Mouse (Mus musculus): ENCODE measurements around the gene Ahnak2. TPM values are rescaled to one million over a fixed set of nuclear protein-coding genes. Genes with fewer than 3 reads are reported as not detected.

The Ahnak2 gene
- total RNA-seq, 2 experiments from 2014 or later: 9.4 to 13.5 TPM

DNA sequence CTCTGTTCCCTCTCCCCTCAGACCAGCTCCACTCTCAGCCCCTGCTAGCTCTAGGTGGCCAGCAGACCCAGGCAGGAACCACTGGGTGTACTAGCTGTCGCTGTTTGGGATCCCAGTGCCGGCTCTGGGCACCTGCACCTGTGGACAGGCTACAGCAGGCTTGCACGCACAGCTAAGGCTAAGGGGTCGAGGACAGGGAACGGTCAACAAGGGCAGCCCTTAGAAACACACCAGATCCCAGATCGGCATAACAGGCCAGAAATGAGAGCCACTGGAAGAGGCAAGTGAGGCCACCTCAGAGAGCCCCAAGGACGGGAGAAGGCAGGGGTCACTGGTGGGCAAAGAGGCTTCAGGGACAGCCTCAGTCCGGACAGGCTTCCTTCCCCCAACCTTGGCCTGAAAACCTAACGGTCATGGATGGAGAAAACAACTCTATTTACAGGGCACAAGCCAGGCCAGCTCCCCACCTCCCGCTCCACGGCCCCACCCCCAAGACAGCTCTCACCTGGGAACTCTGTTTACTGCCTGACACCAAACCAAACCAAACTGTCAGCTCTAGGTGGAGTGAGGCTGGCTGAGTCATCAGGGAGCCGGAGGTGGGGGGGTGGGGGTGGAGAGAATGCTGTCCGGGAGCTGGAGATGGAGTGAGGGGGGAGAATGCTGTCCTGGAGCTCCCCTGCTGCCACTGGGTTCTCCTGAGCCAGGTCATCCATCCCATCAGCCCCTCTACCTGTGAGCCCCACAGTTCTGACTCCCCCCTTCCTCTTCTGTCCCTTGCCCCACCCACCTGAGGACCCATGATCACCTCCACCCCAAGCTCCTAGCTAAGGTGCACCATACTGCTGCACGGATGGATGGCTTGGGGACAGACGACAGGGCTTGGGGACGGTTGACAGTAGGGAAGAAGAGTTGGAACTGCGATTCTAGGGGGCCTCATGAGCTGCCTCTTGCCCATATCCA lies 5.6 kb downstream of the Ahnak2 start:
- DNase-seq: no peak

DNA sequence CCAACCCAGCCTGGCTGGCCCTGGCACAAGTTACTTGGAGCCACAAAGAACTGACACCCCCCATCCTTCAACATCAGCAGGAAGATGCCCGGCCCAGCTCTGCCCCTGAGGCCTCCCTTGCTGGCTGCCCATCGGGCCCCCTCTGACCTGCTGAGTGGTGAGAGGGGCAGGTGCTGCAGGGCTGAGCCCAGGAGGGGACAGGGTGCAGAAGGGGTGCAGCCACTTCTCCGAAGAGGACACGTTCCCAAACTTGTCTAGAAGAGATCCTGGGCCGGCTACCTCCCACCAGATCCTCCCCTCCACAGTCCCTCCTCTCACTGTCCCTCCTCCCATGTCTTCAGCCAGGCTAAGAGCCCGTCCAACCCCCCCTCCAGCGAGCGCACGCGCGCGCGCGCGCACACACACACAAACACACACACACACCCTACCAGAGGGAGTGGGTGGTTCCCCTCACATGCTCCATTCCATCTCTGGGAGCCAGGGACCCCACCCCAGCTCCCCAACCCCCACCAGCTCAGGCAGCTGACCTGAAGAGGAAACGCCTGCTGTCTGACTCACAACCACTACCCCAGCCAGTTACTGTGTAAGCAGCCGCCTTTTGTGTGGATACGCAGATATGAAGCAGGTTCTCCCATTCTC lies 6.9 kb downstream of the Ahnak2 start:
- DNase-seq: no peak

DNA sequence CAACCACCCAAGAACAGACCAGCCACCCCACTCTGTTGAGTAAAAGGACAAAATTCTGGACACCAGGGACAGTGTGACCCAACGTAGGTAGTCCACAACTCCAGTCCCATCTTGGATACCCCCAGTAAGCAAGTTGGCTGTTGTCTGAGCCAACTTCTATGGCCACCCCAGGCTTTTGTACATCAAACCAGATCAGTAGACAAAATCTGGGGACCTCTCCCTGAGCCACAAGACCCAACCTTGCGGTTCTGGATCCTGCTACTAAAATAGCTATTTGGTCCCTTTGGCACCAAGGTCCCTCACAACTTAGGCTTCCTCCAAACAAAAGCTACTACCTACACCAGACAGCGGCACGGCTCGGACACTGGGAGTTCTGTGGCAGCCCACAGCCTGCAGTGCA lies 7.5 kb downstream of the Ahnak2 start:
- DNase-seq: no peak

DNA sequence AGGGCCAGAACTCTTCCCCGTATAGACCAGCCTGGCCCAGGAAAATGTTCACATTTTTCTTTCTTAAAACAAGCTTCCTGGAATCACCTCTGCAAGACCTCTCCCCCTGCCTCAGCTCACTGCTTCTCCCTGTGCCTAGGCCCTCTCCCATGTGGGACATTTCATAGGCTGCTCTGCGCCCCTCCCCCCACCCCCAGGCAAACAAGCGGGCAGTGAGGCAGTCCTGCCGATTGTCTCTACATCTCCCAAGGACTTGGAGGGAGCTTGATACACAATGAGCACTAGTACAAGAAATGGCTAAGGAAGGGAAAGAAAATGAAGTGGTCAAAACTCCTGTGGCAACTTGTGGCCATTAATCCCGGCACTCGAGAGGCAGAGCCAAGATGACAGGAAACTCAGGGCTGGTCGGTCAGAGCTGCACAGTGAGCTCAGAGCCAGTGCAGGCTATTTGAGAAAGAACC lies 8.1 kb downstream of the Ahnak2 start:
- DNase-seq: no peak

DNA sequence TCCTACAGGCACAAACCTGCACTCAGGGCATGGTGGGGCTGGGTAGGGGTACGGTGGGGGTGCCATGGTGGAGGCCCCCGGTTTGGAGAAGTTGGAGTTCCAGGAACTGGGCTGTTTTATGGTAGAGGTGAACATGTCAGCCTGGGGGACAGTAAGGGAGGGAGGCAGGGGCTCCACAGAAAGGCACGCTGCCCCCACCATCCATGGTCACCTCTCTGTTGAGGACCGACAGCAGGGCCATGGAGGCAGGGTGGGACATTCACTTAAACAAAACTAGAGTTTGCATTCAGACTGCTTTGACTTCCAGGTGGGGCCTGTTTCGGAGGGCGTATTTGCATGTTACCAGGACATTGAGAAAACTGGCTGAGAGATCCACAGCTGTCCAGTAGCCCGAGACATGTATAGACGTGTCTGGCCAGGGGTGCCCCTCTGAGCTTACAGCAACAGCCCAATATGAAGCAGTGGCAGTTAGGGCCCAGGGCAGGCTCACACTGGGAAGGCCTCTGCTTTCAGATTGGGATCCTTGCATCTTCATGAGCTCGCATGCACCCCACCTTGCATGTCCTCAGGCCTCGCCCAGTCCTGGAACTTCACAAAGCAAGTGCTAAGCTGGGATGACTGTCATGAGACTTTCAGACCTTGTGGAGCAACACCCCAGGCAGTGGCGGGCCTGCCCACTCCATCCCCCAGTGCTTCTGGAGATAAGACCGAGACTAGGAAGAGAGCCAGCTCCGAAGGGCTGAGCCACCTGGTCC lies 8.7 kb downstream of the Ahnak2 start:
- peak; percentile 80 for DNase-seq

DNA sequence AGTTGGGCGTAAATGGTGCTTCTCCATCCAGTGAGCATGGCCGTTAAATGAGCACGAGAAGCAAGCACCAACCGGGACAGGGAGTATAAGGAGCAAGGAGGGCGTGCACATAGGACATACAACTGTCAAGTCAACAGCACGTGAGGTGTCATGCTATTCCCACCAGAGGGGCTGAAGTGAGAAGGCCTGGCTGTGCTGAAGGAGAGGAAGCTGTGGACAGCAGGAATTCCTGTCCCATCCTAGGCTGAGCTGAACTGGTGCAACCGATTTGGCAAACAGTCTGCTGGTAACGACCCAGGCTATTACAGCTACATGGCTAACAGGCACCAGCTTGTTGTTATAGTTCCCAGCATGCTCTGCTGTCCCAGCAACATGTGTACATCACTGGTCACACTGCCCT lies 11.4 kb downstream of the Ahnak2 start:
- no peak for DNase-seq

DNA sequence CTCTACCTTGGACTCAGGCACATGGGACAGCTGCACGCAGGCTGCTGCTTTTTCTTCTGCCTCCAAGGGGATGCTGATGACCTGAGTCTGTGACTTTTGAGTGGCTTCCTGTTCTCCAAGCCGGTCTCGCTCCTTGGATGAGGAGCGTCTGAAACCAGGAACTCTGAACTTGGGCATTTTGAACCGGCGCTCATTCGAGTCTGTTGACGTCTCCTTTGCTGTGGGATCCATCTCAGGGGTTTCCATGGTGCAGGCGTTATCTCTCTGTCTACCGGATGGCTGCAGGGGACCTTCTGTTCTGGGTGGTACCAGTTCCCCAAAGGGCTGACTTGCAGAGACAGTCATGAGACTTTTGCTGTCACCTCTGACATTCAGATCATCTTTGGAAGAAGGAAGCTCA lies 28.0 kb downstream of the Ahnak2 start:
- DNase-seq: no peak

DNA sequence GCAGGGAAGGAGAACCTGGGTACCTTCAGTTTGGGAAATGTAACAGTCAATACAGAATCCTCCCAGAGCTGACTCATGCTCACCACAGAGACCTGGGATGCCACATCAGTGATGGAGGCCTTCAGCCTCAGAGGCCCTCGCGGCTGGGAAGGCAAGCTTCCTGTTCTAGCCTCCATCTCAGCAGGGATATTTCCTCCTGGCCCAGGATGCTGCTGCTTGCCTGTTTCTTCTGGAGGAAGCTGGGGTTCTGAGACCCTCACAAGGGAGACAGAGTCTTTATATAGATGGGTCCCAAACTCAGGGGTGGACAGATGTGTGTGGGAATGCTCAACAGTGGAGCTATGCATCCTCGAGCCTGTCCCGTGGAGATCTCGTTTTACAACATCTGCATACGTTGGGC lies 28.4 kb downstream of the Ahnak2 start:
- no peak for DNase-seq

DNA sequence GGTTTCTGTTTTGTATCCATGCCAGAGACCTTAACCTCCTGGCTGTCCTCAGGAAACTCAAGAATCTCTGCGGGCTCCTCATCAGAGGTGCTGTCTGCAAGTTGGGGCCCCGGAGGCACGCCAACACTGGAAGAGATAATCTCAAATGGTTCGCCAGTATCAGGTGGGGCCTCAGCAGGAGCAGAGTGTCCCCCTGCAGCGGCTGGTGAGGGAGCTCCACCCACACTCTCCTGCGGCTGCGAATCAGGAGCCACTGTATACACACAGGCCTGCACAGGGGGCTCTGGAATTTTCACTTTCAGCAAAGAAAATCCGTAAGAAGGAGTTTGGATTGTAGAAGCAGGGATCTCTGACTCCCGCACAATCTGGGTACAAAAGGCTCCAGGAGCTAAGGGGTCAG lies 29.1 kb downstream of the Ahnak2 start:
- no peak for DNase-seq

DNA sequence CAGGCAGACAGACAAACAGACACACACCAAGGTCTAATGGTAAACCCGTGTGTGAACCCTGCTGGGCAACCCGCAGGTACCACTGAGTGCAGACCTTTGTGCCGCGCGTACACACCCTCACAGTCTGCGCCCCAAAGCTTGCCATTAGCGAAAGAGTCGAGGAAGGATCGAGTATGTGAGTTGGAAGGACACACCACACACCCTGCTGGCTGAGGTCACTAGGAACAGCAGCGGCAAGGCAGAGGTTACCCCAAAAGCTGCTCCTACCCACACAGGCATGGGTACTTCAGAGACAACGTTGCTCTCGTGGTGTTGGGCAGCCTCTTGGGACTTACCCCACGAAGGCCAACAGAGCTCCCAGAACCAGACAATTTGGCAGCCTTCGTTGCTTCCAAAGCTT lies 30.2 kb downstream of the Ahnak2 start:
- no peak for DNase-seq

DNA sequence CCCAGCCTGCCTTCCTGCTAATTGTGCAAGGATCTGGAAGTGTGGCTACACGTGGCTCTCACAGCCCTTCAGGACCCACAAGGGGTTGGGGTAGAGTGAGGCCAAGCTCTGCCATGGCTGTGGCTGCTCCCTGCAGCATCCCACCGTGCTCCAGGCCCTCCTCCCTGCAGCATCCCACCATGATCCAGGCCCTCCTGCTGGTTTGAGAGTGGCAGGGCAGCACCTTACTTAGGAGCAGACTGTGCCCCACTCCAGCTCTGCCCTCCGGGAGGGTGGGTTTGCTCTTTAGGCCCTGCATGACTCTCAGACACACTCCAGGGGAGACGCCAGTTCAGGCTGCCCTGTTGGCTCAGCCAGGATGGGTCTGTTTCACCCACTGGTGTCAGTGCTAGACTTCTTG lies 32.1 kb downstream of the Ahnak2 start:
- no peak for DNase-seq

DNA sequence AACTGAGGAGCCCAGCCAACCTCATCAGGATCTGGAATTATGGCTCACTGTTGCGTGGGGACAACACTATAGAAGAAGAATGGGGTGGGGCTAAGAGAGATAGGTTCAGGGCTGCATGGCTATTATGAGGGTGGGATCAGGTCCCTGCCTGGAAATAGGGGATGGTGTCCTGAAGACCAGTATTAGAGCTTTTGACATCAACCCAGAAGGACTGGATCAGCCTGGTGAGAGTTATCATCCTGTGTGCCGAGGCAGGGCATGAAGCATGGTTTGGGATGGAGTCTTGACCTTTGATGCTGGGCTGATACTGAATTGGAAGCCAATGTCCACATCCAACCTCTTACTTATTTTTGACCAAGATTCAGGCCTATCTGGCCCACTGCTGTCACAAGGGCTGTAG lies 32.7 kb downstream of the Ahnak2 start:
- DNase-seq: no peak

DNA sequence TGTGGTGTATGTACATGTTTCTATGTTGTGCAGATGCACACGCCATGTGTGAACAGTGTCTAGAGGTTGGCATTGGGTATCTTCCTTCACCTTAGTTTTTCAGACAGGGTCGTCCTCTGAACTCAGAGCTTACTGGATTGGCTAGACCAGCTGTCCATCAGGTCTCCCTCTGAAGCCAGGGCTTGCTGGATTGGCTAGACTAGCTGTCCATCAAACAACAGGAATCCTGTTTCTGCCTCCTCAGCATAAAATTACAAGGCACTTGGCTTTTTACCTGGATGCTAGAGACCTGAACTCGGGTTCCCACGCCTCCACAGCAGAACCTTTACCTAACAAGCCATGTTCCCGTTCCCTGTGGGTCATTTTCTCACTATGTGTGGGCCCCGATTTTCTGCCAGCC lies 33.4 kb downstream of the Ahnak2 start:
- DNase-seq: no peak

DNA sequence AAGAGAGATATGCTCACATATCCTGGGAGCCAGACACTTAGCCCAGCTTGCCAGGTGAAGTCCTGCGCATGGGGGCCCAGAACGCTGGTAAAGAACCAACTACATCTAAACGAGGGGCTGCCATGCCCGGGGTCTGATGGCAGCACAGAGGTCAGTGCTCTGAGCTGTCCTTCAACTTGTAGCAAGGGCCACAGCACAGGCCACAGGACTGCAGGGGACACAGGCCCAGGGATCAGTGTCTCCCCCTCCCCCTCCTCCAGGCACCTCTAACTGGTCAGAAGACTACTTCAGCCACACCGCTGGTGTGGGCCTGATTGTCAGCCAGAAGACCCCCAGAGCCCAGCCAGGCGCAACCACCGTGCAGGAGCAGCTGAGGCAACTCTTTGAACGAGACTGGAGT lies 34.3 kb downstream of the Ahnak2 start:
- DNase-seq: no peak

DNA sequence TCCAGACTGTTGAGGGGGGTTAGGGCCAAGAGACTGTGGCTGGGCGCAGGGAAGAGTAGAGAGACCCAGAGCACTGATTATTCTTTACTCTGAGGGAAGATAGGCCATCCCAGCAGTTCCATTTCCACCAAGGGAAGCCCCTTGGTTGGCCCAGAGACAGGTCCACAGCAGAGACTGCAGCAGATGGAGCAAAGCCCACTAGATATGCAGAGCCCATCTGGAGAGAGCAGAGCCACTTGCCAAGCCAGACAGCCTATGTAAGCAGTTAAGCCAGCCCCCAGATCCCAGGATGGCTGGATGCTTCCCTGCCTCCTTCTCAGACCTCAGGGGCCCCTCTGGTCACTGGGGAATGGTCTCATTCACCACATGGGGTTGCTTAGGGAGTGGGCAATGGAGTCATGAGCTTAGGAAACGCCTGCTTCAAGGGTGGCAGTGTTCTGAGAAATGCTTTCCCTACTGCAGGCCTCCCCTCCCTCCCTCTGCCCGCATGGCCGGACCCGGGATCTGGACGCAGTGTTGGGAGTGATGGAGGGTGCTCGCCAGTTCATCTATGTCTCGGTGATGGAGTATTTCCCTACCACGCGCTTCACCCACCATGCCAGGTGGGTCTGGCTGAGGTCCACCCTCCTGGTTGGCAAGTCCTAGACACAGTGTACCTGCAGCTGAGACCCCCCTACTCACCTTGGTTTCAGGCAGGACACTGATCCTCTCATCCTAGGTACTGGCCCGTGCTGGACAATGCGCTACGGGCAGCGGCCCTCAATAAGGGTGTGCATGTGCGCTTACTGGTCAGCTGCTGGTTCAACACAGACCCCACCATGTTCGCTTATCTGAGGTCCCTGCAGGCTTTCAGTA lies 35.2 kb downstream of the Ahnak2 start:
- DNase-seq: no peak

DNA sequence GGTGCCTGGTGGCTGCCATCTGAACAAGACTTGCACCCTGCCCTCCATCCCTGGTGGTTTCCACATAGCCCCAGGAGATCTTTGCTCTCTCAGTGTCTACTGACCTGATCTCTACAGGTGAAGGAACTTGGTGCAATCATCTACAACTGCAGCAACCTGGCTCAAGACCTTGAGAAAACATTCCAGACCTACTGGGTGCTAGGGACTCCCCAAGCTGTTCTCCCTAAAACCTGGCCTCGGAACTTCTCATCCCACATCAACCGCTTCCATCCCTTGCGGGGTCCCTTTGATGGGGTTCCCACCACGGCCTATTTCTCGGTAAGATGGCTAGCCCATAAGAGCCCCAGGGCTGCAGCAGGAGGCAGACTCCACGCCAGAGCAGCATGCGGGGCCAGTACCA lies 35.9 kb downstream of the Ahnak2 start:
- no peak for DNase-seq

DNA sequence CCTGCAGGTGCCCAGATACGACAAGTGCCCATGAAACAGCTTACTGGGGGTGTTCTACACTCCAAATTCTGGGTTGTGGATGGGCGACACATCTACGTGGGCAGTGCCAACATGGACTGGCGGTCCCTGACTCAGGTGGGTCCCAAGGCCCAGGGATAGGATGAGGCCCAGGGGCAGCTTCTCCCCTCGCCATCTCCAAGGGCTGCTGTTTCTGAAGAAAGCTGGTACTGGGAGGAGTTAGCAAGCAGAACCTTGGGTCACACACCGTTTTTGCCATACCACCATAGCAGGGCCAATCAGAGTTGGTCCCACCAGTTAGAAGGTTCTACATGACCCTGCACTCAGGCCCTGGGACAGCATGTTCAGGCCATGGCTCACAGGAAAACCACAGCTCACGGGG lies 37.5 kb downstream of the Ahnak2 start:
- no peak for DNase-seq

DNA sequence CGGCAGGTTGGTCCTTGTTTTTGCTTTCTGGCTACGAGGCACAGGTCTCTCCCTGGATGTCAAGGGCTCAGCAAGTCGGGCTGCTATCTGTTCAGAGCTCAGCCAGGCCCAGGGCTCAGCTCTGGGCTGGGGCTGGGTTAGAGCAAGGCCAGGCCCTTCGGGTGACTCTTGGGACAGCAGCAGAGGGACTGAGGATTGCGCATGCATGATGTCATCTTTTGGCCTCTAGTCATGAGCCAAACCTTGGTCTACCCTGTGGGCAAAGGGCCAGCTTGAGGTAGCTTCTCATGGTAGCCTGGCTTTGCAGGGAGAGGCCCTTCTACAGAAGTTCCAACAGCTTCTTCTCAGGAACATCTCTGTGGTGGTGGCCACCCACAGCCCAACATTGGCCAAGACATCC lies 38.3 kb downstream of the Ahnak2 start:
- DNase-seq: peak; percentile 73

DNA sequence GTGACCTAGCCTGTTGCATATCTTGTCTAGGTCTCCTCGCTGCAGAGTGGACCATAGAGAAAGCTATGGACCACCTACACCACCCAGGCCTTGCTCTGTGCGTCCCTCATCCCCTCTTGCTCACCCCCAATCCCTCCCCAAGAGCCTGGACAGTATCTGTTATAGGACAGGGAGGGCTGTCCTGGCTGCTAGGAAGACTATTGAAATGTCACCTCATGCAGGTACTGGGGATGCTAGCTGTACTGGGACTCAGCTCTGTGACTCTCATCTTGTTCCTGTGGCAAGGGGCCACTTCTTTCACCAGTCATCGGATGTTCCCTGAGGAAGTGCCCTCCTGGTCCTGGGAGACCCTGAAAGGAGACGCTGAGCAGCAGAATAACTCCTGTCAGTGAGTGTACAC lies 39.3 kb downstream of the Ahnak2 start:
- no peak for DNase-seq

DNA sequence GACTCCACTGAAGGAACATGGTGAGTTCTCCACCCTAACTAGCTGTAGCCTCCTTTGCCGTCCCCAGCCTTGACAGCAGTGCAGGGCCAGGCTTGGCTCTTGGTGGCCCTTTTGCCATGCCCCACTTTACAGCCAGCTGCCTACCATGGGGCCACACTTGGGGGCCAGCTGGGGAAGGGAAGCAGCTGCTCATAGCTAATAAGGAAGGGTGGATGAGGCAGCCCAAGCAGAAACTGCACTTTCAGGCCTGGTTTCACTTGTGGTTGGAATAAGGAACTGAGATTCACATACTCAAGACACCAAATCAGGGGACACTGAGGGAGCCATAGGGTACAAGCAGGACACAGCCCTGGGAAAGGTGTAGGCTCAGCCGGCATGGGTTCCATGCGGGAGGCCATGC lies 40.4 kb downstream of the Ahnak2 start:
- no peak for DNase-seq

DNA sequence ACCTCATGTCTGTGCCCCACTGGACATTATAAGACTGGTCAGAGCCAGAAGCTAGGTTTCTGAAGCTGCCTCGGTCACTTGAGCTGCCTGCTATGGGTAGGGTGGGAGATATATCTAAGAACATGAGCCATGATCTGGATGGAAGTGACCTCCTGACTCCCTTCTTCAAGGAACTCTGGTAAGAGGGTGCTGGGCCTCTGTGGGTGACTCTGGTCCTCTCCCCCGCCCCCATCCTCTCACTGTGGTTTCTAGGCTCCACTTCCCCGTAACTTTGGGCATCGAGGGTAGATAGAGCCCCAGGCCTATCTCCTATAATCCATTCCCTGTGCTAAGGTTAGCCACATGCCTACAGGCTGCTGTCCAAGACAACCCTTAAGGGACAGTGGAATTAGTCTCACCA lies 41.0 kb downstream of the Ahnak2 start:
- DNase-seq: no peak
